Mouse (Mus musculus): Measurements from ENCODE around the gene Usp43. TPM values are rescaled to one million over a fixed set of nuclear protein-coding genes. Genes with fewer than 3 reads are reported as not detected.

The Usp43 gene
- polyA plus RNA-seq, 1 experiment from 2014 or later = 0.16 TPM

DNA sequence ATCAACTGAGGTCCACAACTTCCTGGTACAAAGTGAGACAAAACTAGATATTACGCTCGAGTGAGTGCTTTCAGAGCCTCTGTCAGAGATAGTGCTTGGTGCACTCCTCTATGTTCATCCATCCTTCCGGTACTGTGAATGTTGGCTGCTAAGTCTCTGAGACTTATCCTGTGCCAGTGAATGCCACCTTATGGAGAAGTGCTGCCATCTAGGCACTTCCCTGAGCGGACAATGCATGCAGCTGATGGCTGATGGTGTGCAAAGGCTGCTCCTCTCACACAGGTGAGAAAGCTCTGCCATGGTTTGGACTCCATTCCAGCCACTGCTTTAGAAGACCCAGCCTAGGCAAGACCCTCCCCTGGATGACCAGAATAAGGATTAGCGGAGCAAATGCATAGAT lies 113.9 kb downstream of the Usp43 start:
- no peak overlapping the region for H3K27ac ChIP-seq (ENCODE audit: low read depth, low read length)
- H3K4me3 ChIP-seq (ENCODE audit: low read depth, low read length) = no peak overlapping the region
- no peaks in the 10 kb centered on the region for H3K27me3 ChIP-seq (replicated peaks; ENCODE audit: control insufficient read depth, insufficient read depth, low read length)
- no peak overlapping the region for H3K9ac ChIP-seq (ENCODE audit: low read depth, low read length)
- no peak overlapping the region for H3K4me2 ChIP-seq
- H3K36me3 ChIP-seq (ENCODE audit: control insufficient read depth, insufficient read depth, low read length) = no peaks in the 10 kb centered on the region
- ATAC-seq (replicated peaks; ENCODE audit: low FRiP score) (no peak), DNase-seq (ENCODE audit: low spot score) (no peak)
- no peaks in the 10 kb centered on the region for H3K9me3 ChIP-seq (ENCODE audit: control insufficient read depth, low read length)
- WGBS = 63% methylated on average over 5 of the region's 5 CpGs
- no peaks in the 10 kb centered on the region for H3K4me1 ChIP-seq (replicated peaks; ENCODE audit: control insufficient read depth, insufficient read depth, low read length)

DNA sequence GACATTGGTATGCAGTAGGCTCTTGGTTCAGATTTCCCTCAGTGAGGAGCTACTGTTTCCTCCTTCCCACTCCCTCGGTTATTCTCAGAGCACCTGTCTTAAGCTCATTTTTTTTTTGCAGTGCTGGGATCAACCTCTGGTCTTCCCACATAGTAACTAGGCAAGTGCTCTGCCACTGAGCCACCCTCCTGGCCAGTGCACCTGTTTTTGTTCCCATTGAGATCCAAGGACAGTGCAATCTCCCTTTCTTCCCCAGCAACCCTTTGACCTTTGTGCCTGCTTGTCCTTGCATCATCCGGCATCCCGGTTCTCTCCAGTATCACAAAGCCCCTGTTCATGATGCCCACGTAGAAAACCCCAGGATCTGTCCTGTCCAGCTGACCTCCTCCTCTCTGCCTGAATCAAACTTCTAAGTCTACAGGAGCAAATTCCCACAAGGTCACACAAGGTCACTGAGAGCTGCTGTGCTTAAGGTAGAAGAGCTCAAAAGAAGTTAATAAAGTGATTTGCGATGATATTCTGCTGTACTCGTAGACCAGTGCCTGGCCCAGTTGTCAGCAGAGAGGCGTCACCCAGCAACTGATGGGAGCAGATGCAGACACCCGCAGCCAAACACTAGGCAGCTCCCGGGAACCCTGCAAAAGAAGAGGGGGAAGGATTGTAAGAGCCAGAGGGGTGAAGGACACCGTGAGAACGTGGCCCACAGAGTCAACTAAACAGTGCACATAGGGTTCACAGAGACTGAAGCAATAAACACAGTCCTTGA lies 114.9 kb downstream of the Usp43 start:
- 80% methylated on average over 11 of the region's 11 CpGs for WGBS
- Histone ChIP-seq H3K9me3 (ENCODE audit: control insufficient read depth, low read length) (no peaks in the 10 kb centered on the region), H3K4me3 (ENCODE audit: low read depth, low read length) (no peak overlapping the region), H3K4me2 (no peak overlapping the region), H3K4me1 (replicated peaks; ENCODE audit: control insufficient read depth, insufficient read depth, low read length) (no peaks in the 10 kb centered on the region), H3K27me3 (replicated peaks; ENCODE audit: control insufficient read depth, insufficient read depth, low read length) (no peaks in the 10 kb centered on the region), H3K36me3 (ENCODE audit: control insufficient read depth, insufficient read depth, low read length) (no peaks in the 10 kb centered on the region), H3K27ac (ENCODE audit: low read depth, low read length) (no peak overlapping the region), H3K9ac (ENCODE audit: low read depth, low read length) (no peak overlapping the region)
- ATAC-seq (replicated peaks; ENCODE audit: low FRiP score) = no peak
- no peak for DNase-seq (ENCODE audit: low spot score)

DNA sequence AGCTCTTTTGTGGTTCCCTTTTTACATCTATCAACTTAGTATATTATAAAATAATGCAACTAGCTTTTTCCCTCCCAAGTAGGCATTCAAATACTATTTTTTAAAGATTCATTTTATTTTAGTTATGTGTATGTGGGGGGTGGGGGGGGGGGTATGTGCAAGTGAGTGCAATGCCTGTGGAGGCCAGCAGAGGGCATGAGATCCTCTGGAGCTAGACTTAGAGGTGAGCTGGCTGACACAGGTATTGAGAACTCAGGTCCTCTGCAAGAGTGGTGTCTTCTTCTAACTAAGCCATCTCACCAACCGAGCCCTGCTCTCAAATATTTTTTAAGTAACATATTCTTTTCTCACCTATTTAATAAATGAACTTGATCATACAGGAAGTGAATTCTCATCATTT lies 116.4 kb downstream of the Usp43 start:
- ATAC-seq (replicated peaks; ENCODE audit: low FRiP score) (no peak), DNase-seq (ENCODE audit: low spot score) (no peak)
- no peak overlapping the region for H3K4me3 ChIP-seq (ENCODE audit: low read depth, low read length)
- WGBS = 89% methylated on average over 1 of the region's 1 CpGs
- no peaks in the 10 kb centered on the region for H3K27me3 ChIP-seq (replicated peaks; ENCODE audit: control insufficient read depth, insufficient read depth, low read length)
- no peak overlapping the region for H3K4me2 ChIP-seq
- H3K36me3 ChIP-seq (ENCODE audit: control insufficient read depth, insufficient read depth, low read length) = no peaks in the 10 kb centered on the region
- H3K27ac ChIP-seq (ENCODE audit: low read depth, low read length) = no peak overlapping the region
- no peak overlapping the region for H3K9ac ChIP-seq (ENCODE audit: low read depth, low read length)
- H3K9me3 ChIP-seq (ENCODE audit: control insufficient read depth, low read length) = no peaks in the 10 kb centered on the region
- H3K4me1 ChIP-seq (replicated peaks; ENCODE audit: control insufficient read depth, insufficient read depth, low read length) = no peaks in the 10 kb centered on the region

Other genes starting within 250 kb of the Usp43 start
- not detected in 2 replicates for gene Rcvrn, start 226.8 kb downstream of the Usp43 start, polyA plus RNA-seq (2014; fragmentation: Nextera tagmentation; extraction: Ambion mirVana)
- 0.29 and 0.32 TPM in 2 replicates for gene Glp2r, start 151.0 kb downstream of the Usp43 start, polyA plus RNA-seq (2014; fragmentation: Nextera tagmentation; extraction: Ambion mirVana)
- not detected in 2 replicates for gene Gsg1l2, start 147.5 kb downstream of the Usp43 start, polyA plus RNA-seq (2014; fragmentation: Nextera tagmentation; extraction: Ambion mirVana)
- gene Dhrs7c, start 124.0 kb downstream of the Usp43 start, polyA plus RNA-seq (2014; fragmentation: Nextera tagmentation; extraction: Ambion mirVana) = not detected in 2 replicates
- not detected in 2 replicates for gene Cfap52, start 43.5 kb upstream of the Usp43 start, polyA plus RNA-seq (2014; fragmentation: Nextera tagmentation; extraction: Ambion mirVana)
- 43.2 and 45.8 TPM in 2 replicates for gene Stx8, start 44.0 kb upstream of the Usp43 start, polyA plus RNA-seq (2014; fragmentation: Nextera tagmentation; extraction: Ambion mirVana)

All from liver, embryonic 11.5 days (tissue).